Mouse (Mus musculus) midbrain, embryonic 11.5 days (tissue): ENCODE measurements around the gene Ranbp2. TPM values are rescaled to one million over a fixed set of nuclear protein-coding genes. Genes with fewer than 3 reads are reported as not detected.

Experiments
- ATAC-seq: fragments of 200-750 bp; cut with Nextera tagmentation; 2 replicates; pipeline ENCODE4 v1.8.0; 2017; ENCODE audit warnings: moderate TSS enrichment, moderate library complexity; ENCODE audit not compliant: low FRiP score
- DNase-seq: peaks from one replicate; pipeline ENCODE4 v3.0.0; 2015; ENCODE audit warnings: low spot score; ENCODE audit errors: missing footprints
- H3K27ac ChIP-seq: fragments of 300-500 bp; sonication (generic); 2 replicates; pipeline ENCODE4 v1.5.1; 2014; ENCODE audit warnings: low read depth, low read length
- H3K27me3 ChIP-seq: fragments of 300-500 bp; sonication (generic); 2 replicates; pipeline ENCODE4 v1.6.1; 2014; ENCODE audit warnings: mild to moderate bottlenecking, low read length, moderate library complexity, mixed read lengths; ENCODE audit not compliant: control insufficient read depth, insufficient read depth
- H3K36me3 ChIP-seq: fragments of 300-500 bp; sonication (generic); 2 replicates; pipeline ENCODE4 v1.6.1; 2014; ENCODE audit warnings: mild to moderate bottlenecking, low read length, moderate library complexity, mixed read lengths; ENCODE audit not compliant: control insufficient read depth, insufficient read depth
- H3K4me1 ChIP-seq: fragments of 300-500 bp; sonication (generic); 2 replicates; pipeline ENCODE4 v1.6.1; 2014; ENCODE audit warnings: low read length; ENCODE audit not compliant: control insufficient read depth, insufficient read depth
- H3K4me2 ChIP-seq: fragments of 300-500 bp; sonication (generic); 2 replicates; pipeline ENCODE4 v1.6.1; 2014; ENCODE audit warnings: mild to moderate bottlenecking, moderate library complexity
- H3K4me3 ChIP-seq: fragments of 300-500 bp; sonication (generic); 2 replicates; pipeline ENCODE4 v1.5.1; 2014; ENCODE audit warnings: low read depth, low read length
- H3K9ac ChIP-seq: fragments of 300-500 bp; sonication (generic); 2 replicates; pipeline ENCODE4 v1.6.1; 2014; ENCODE audit warnings: low read length
- H3K9me3 ChIP-seq: fragments of 300-500 bp; sonication (generic); 2 replicates; pipeline ENCODE4 v1.6.1; 2016; ENCODE audit warnings: low read length; ENCODE audit not compliant: control insufficient read depth
- WGBS: fragments of 180-500 bp; shearing (Covaris S2); extraction: QIAGEN DNeasy Blood & Tissue Kit; methylation state at CpG from one replicate; pipeline ENCODE4 v1.1.7; 2014; 5-methylcytosine and 5-hydroxymethylcytosine counted together
- polyA plus RNA-seq: library from polyadenylated mRNA; unstranded; fragments of >200 nt; fragmentation: Nextera tagmentation; extraction: Ambion mirVana; gene quantifications from 2 replicates; pipeline ENCODE4 v1.2.1, GENCODE M21; 2014

Ranbp2 gene
- 29.1 and 33.8 TPM in 2 replicates for polyA plus RNA-seq

DNA sequence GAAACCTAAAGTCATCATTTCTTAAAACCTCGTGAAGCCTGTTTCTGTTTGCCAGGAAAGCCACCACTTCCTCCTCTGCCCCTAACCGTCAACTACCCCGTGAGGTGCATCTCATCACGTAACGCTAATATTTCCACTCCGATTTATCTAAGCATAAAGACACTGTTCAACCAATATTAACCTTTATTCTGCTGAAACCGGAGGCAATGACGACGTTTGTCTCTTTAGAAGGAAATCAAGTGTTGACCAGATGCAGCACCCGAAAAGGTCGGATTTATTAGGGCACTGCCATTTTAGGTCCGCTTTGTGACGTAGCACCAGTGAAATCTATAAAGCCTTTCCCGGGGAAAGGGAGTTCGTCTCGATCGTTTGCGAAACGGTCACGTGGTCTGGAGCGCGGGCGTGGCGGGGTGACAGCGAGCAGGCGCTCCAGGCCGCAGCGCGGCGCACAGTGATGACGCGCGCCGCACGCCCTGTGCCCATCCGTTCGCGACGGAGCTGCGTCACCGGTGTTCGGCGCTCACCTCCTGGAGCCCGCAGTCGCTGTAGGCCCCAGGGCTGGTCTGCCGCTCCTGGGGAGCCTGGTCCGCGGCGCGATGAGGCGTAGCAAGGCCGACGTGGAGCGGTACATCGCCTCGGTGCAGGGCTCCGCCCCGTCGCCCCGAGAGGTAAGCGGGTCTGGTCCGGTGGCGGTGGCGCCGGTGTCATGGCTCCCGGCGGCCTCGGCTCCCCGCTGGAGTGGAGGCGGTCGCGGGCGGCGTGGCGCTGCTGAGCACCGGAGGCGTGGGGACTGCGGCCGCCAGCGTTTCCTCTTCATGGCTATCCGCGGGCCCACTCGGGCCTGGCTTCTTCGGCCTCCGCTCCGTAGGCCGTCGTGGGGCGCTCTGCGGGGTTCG lies at the start of gene Ranbp2:
TSS of gene Ranbp2 (plus strand) at position 537 of the 896 bp plus-strand sequence.
- Histone ChIP-seq H3K4me2 (peak within 1 kb of the TSS; percentile 73), H3K9me3 (no peaks in the 10 kb centered on the region), H3K4me1 (peaks cover 7% of the 10 kb centered on the region), H3K27me3 (no peaks in the 10 kb centered on the region), H3K36me3 (no peaks in the 10 kb centered on the region), H3K4me3 (peak within 1 kb of the TSS; percentile 98), H3K9ac (peak within 1 kb of the TSS; percentile 93), H3K27ac (peak within 1 kb of the TSS; percentile 79)
- peak; percentile 98 for ATAC-seq
- under 1% methylated on average over 79 of the region's 91 CpGs for WGBS
- DNase-seq: peak; percentile 100

DNA sequence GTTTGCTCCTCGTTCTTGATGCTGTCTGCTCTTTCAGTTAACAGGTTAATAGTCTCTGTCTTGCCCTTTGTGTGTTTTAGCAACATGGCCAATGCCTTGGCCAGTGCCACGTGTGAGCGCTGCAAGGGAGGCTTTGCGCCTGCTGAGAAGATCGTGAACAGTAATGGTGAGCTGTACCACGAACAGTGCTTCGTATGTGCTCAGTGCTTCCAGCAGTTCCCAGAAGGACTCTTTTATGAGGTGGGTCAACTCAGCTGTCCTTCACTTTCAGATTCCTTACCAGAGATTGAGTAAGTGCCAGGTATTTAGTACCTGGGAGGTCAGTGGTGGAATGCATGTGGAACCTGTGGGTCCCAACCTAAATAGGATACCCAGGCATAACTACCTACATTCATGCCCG lies 47.8 kb upstream of the Ranbp2 start:
- Histone ChIP-seq H3K9ac (no peak overlapping the region), H3K27me3 (no peaks in the 10 kb centered on the region), H3K4me1 (no peaks in the 10 kb centered on the region), H3K27ac (no peak overlapping the region), H3K9me3 (no peaks in the 10 kb centered on the region), H3K4me3 (no peak overlapping the region), H3K36me3 (no peaks in the 10 kb centered on the region), H3K4me2 (no peak overlapping the region)
- ATAC-seq (no peak), DNase-seq (peak; percentile 68)
- WGBS: 94% methylated on average over 8 of the region's 8 CpGs

DNA sequence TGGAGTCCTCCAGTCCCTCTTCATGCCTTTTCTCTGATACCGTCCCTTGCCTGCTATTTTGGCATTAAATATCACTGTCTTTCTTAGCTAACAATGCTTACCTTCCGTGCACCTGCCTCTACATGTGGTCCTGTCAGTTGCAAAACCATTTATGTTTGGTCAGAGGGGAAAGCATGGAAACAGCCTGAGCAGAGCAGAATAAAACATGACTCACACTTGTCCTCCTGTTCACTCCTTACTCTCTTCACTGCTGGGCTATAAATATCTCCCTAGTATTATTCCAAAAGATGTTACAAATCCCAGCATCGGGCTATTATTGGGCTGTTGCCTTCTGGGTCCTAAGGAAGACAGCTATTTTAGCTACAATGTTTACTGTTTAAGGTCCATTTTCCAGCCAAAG lies 44.9 kb upstream of the Ranbp2 start:
- Histone ChIP-seq H3K9ac (no peak overlapping the region), H3K4me2 (no peak overlapping the region), H3K4me3 (no peak overlapping the region), H3K27ac (no peak overlapping the region), H3K36me3 (no peaks in the 10 kb centered on the region), H3K9me3 (no peaks in the 10 kb centered on the region), H3K4me1 (no peaks in the 10 kb centered on the region), H3K27me3 (no peaks in the 10 kb centered on the region)
- 89% methylated on average over 3 of the region's 3 CpGs for WGBS
- DNase-seq (no peak), ATAC-seq (no peak)

DNA sequence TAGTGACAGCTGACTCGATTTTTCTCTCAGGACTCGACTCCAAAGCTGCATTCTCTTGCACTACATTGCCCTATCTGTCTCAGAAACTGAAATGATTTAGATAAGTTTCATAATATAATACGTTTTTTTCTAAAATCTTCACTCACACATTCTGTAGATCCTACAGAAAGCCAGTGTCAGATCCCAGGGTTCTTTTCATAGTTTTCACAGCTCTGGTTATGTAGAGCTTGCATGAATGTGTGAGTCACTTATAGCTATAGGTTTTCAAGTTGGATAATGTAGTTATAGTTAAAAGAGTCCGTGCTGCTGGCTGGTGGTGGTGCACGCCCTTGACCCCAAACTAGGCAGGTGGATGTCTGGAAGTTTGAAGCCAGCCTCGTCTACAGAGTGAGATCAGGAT lies 42.1 kb upstream of the Ranbp2 start:
- H3K36me3 ChIP-seq: peaks cover 2% of the 10 kb centered on the region; the same call in 1 of the 2 replicates

DNA sequence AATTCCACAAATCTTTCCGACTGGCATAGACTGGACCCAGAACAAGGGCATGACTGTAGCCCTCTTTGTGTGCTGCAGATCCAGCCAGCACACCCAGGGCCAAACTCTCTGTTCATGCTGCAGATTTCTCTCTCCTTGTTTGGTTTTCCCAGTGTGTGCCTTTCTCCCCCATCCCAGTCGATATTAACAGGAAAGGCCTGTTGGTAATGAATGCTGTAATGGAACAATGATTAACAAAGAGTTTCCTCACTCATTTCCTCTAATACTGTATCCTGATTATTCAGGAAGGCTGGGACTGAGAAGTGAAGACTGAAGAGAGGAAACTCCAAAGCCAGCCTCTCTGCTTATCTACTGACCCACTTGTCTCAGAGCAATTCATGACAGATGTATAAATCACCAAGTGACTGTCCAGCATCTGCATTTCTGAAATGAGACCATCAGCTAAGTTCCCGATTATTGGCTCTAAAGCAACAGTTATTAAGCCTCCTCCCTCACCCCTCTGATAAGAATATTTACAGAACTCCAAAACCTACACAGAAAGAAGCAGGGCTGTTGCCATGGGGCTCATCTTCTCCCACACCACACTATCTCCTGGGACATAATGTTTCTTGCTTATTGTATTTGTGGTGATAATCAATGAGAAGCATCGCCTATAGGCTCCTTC lies 41.3 kb upstream of the Ranbp2 start:
- no peaks in the 10 kb centered on the region for H3K9me3 ChIP-seq
- WGBS: 89% methylated on average over 4 of the region's 4 CpGs
- H3K27me3 ChIP-seq: no peaks in the 10 kb centered on the region
- H3K9ac ChIP-seq: no peak overlapping the region
- DNase-seq (peak; percentile 66), ATAC-seq (no peak)
- peaks cover 6% of the 10 kb centered on the region for H3K36me3 ChIP-seq
- no peak overlapping the region for H3K4me3 ChIP-seq
- no peaks in the 10 kb centered on the region for H3K4me1 ChIP-seq
- H3K27ac ChIP-seq: no peak overlapping the region
- H3K4me2 ChIP-seq: no peak overlapping the region

More for the DNA sequence above, 42.1 kb upstream of the Ranbp2 start:
- no peak overlapping the region for H3K4me3 ChIP-seq
- no peak overlapping the region for H3K4me2 ChIP-seq
- no peaks in the 10 kb centered on the region for H3K9me3 ChIP-seq
- no peak overlapping the region for H3K27ac ChIP-seq
- DNase-seq (no peak), ATAC-seq (no peak)
- H3K4me1 ChIP-seq: no peaks in the 10 kb centered on the region
- H3K27me3 ChIP-seq: no peaks in the 10 kb centered on the region
- 92% methylated on average over 6 of the region's 6 CpGs for WGBS
- no peak overlapping the region for H3K9ac ChIP-seq

DNA sequence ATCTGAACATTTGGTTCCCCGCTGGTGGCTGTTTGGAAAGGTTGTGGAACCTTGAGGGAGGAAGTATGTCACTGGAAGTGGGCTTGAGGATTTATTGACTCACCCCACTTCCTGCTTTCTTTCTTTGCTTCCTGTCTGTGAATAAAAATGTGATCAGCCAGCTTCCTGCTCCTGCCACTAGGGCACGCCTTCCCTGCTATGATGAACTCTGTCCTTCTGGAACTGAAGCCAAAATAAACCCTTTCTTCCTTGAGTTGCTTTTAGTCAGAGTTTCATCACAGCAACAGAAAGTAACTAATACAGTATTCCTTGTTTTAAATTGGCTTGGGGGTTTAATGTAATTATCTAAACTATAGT lies 40.8 kb upstream of the Ranbp2 start:
- H3K4me2 ChIP-seq: no peak overlapping the region
- ATAC-seq: no peak
- H3K4me3 ChIP-seq: no peak overlapping the region
- H3K9me3 ChIP-seq: no peaks in the 10 kb centered on the region
- H3K4me1 ChIP-seq: no peaks in the 10 kb centered on the region
- WGBS: 89% methylated on average over 2 of the region's 2 CpGs
- no peak overlapping the region for H3K27ac ChIP-seq
- H3K27me3 ChIP-seq: no peaks in the 10 kb centered on the region
- H3K36me3 ChIP-seq: peaks cover 6% of the 10 kb centered on the region
- H3K9ac ChIP-seq: no peak overlapping the region
- DNase-seq: no peak

DNA sequence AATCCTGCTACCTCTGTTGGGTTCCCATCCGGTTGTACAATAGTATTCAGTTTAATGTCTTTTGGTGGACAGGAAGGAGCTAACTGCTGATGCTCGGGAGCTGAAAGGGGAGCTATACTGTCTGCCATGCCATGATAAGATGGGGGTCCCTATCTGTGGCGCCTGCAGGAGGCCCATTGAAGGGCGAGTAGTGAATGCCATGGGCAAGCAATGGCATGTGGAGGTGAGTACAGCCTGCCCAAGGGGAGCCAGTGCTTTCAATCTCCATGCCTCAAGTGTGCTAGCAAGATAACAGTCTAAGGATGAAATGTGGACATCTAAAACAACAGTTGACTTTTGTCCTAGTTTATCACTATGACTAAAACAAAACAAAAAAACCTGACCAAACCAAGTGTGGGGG lies 34.4 kb upstream of the Ranbp2 start:
- WGBS: 88% methylated on average over 4 of the region's 4 CpGs
- Histone ChIP-seq H3K27ac (no peak overlapping the region), H3K27me3 (no peaks in the 10 kb centered on the region), H3K4me3 (no peak overlapping the region), H3K9ac (no peak overlapping the region), H3K9me3 (no peaks in the 10 kb centered on the region), H3K4me1 (no peaks in the 10 kb centered on the region), H3K36me3 (peaks cover 12% of the 10 kb centered on the region), H3K4me2 (no peak overlapping the region)
- ATAC-seq (no peak), DNase-seq (no peak)

DNA sequence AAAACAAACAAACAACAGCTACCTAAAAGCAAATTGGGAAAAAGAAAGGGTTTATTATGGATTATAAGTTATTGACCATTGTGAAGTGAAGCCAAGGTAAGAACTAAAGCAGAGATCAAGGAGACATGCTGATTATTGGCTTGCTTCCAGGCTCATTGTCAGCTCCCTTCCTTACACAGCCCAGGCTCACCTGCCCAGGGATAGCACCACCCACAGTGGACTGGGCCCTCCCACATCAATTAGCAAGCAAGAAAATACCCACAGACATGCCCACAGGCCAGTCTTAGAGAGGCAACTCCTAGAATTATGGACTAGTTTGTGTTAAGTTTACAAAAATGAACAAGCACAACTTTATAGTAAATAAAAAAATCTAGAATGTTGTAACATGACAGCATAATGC lies 33.9 kb upstream of the Ranbp2 start:
- Histone ChIP-seq H3K9ac (no peak overlapping the region), H3K36me3 (peaks cover 12% of the 10 kb centered on the region), H3K4me3 (no peak overlapping the region), H3K27me3 (no peaks in the 10 kb centered on the region), H3K9me3 (no peaks in the 10 kb centered on the region), H3K4me2 (no peak overlapping the region), H3K27ac (no peak overlapping the region), H3K4me1 (no peaks in the 10 kb centered on the region)
- DNase-seq (no peak), ATAC-seq (no peak)

DNA sequence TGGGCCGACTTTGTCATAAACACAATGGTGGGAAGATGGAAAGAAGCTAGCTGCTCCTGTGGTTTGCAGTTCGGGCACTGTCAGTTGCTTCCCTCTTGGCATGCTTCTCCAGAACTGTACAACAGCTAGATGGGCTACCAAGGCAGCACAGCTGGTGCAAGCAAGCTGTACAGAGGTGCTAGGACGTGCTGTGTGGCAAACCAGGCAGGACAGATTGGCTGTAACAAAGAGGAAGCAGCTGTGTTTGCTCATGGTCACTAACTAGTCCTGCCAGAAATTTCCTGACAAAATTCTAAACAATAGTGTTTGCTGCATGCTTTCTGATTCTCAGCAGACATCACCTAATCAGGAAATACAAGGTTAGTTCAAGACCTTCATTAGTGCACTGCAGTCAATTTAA lies 30.0 kb upstream of the Ranbp2 start:
- Histone ChIP-seq H3K4me1 (no peaks in the 10 kb centered on the region), H3K9me3 (no peaks in the 10 kb centered on the region), H3K4me2 (no peak overlapping the region), H3K36me3 (peaks cover 3% of the 10 kb centered on the region; the same call in 1 of the 2 replicates), H3K27ac (no peak overlapping the region), H3K9ac (no peak overlapping the region), H3K4me3 (no peak overlapping the region), H3K27me3 (no peaks in the 10 kb centered on the region)
- WGBS: 92% methylated on average over 3 of the region's 3 CpGs
- peak; percentile 62 for DNase-seq
- ATAC-seq: no peak
